Mouse (Mus musculus): ENCODE measurements around the gene Fam189a1. TPM values are rescaled to one million over a fixed set of nuclear protein-coding genes. Genes with fewer than 3 reads are reported as not detected.

The Fam189a1 gene
- polyA plus RNA-seq, 1 experiment from 2014 or later = 1.3 TPM

DNA sequence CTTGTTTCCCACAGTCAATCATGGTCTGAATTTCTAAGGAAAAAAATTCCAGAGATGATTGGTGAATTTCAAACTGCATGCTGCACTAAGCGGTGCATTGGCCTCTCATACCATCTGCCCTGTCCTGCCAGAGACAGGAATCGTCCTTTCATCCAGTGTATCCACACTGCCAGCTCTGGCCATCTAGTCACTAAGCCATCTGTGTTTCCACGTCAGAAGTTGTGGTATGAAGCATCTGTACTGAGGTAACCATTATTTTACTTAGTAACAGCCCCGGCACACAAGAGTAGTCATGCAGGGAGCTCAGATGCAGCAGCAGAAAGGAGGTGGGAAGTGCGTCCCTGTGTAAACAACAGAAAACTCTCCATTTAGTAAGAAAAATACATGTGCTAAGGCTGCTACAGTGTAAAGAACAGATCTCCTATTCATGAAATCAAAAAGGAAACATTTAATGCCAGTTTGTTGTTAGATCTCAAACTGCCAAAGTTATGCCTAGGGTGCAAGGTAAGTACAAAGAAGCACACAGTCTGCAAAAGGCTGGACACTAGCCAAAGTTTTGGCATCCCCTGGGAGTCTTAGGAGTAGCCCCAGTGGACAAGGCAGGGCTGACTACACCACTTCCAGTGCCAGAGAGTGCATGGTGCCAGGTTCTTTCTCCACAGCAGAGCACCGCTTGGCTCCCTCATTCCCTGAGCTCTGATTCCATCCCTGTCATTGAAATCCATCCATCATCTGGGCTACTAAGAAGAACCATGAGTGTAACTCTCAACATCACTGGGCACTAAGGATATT lies 14.3 kb downstream of the Fam189a1 start:
- Histone ChIP-seq H3K27ac (replicated peaks) (no peak overlapping the region), H3K36me3 (no peaks in the 10 kb centered on the region), H3K4me1 (peaks cover 6% of the 10 kb centered on the region), H3K27me3 (ENCODE audit: low read depth, poor library complexity, severe bottlenecking) (no peaks in the 10 kb centered on the region), H3K4me3 (no peak overlapping the region), H3K9me3 (replicated peaks) (no peaks in the 10 kb centered on the region)
- 65% methylated on average over 6 of the region's 6 CpGs for whole genome bisulfite sequencing
- DNase-seq (ENCODE audit: low spot score) = no peak

DNA sequence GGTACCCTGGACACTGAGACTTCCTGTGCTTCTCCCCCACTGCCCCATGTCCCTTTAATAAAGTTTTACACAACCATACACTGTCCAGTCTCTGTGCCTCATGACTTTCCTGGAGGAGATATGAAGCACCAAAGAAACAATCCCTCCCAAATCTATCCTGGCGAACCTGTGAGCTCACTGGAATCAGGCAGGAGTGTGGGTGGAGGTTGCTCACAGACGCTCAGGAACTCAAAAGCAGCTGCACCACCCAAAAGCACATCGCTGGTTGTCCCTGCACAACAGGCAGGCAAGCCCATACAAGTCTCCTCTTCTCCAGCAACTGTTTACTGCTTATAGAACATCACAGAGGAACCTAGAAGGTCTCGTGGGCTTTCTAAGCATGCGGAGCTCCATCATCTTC lies 15.5 kb downstream of the Fam189a1 start:
- DNase-seq (ENCODE audit: low spot score) = no peak
- Histone ChIP-seq H3K9me3 (replicated peaks) (no peaks in the 10 kb centered on the region), H3K36me3 (no peaks in the 10 kb centered on the region), H3K4me3 (no peak overlapping the region), H3K27ac (replicated peaks) (no peak overlapping the region), H3K4me1 (peaks cover 6% of the 10 kb centered on the region), H3K27me3 (ENCODE audit: low read depth, poor library complexity, severe bottlenecking) (no peaks in the 10 kb centered on the region)
- WGBS = 84% methylated on average over 5 of the region's 5 CpGs

GRCm38 (mm10) chr7:65140099-65140498 lies 16.3 kb downstream of the Fam189a1 start:
- H3K9me3 ChIP-seq (replicated peaks) = no peaks in the 10 kb centered on the region
- 85% methylated on average over 5 of the region's 5 CpGs for WGBS
- no peak for DNase-seq (ENCODE audit: low spot score)
- no peaks in the 10 kb centered on the region for H3K36me3 ChIP-seq
- no peak overlapping the region for H3K27ac ChIP-seq (replicated peaks)
- no peaks in the 10 kb centered on the region for H3K27me3 ChIP-seq (ENCODE audit: low read depth, poor library complexity, severe bottlenecking)
- no peak overlapping the region for H3K4me3 ChIP-seq
- H3K4me1 ChIP-seq = peaks cover 5% of the 10 kb centered on the region

DNA sequence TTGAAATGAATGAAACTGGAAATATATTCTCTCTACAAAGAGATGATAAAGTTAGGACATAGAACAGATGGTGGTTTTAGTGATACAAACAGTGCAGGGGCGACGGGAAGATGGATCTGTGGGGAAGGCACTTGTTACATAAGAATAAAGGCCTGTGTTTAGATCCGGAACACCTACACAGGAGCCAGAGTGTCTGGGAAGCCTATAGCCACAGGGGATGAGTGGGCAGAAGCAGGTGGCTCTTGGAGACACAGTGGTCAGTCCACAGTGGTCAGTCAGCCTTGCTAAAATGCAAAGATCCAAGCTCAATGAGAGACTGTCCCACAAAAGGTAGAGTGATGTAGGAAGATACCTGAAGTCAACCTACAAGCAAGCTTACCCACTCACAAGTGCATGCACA lies 32.6 kb downstream of the Fam189a1 start:
- Histone ChIP-seq H3K4me3 (no peak overlapping the region), H3K27ac (replicated peaks) (no peak overlapping the region), H3K36me3 (no peaks in the 10 kb centered on the region), H3K9me3 (replicated peaks) (no peaks in the 10 kb centered on the region), H3K27me3 (ENCODE audit: low read depth, poor library complexity, severe bottlenecking) (no peaks in the 10 kb centered on the region), H3K4me1 (no peaks in the 10 kb centered on the region)
- no peak for DNase-seq (ENCODE audit: low spot score)
- 87% methylated on average over 3 of the region's 3 CpGs for WGBS

- no peaks in the 10 kb centered on the region for H3K36me3 ChIP-seq
- no peaks in the 10 kb centered on the region for H3K9me3 ChIP-seq (replicated peaks)
- WGBS = 93% methylated on average over 7 of the region's 7 CpGs
- H3K4me1 ChIP-seq = no peaks in the 10 kb centered on the region
- H3K27ac ChIP-seq (replicated peaks) = no peak overlapping the region
- H3K27me3 ChIP-seq (ENCODE audit: low read depth, poor library complexity, severe bottlenecking) = no peaks in the 10 kb centered on the region
- H3K4me3 ChIP-seq = no peak overlapping the region
- DNase-seq (ENCODE audit: low spot score) = no peak
Observed at GRCm38 (mm10) chr7:65116903-65117302, 39.5 kb downstream of the Fam189a1 start.

GRCm38 (mm10) chr7:65115366-65115765 lies 41.0 kb downstream of the Fam189a1 start:
- Histone ChIP-seq H3K4me3 (no peak overlapping the region), H3K36me3 (no peaks in the 10 kb centered on the region), H3K9me3 (replicated peaks) (no peaks in the 10 kb centered on the region), H3K27me3 (ENCODE audit: low read depth, poor library complexity, severe bottlenecking) (no peaks in the 10 kb centered on the region), H3K27ac (replicated peaks) (no peak overlapping the region), H3K4me1 (no peaks in the 10 kb centered on the region)
- no peak for DNase-seq (ENCODE audit: low spot score)
- 86% methylated on average over 3 of the region's 3 CpGs for WGBS

DNA sequence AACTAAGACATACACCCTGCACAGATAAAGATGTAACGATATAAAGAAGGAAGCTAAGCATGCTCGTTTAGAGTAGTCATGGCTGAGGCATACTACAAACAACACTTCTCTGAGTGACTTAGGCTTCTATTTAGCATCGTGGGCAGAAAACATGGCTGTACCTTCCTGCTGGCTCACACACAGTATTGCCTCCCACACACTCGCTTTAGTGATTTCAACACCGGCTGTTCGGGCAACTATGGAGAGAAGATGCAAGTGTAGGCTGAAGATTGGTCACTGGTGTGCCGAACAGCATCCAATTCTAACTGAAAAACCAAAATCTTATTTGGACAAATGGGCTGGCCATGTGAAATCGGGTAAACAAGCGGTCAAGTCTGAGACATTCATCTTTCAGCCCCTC lies 44.7 kb downstream of the Fam189a1 start:
- no peak for DNase-seq (ENCODE audit: low spot score)
- 0 out of 2 replicates have a peak, but pooled peaks cover 2% of the 10 kb centered on the region for H3K9me3 ChIP-seq (replicated peaks)
- H3K27ac ChIP-seq (replicated peaks) = no peak overlapping the region
- H3K4me3 ChIP-seq = no peak overlapping the region
- no peaks in the 10 kb centered on the region for H3K27me3 ChIP-seq (ENCODE audit: low read depth, poor library complexity, severe bottlenecking)
- no peaks in the 10 kb centered on the region for H3K4me1 ChIP-seq
- no peaks in the 10 kb centered on the region for H3K36me3 ChIP-seq
- WGBS = 91% methylated on average over 9 of the region's 9 CpGs

DNA sequence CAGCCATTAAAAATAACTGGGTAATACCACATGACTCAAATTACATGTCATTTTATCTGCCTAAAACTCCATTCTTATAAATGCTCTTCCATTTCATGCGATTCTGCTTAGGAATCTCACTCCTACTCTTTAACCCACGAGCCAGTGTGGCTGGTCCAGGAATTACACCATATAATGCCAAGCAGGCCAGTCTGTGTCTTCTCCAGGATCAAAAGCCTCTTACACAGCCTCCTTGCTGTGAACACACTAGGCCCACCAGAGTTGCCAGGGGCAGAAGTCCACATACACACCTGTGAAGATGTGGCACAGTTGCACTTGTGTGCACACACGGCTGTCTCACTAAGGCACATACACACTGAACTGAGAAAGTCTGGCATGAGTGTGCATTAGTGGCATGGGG lies 50.8 kb downstream of the Fam189a1 start:
- H3K36me3 ChIP-seq = no peaks in the 10 kb centered on the region
- H3K27ac ChIP-seq (replicated peaks) = no peak overlapping the region
- H3K9me3 ChIP-seq (replicated peaks) = 0 out of 2 replicates have a peak, but pooled peaks cover 2% of the 10 kb centered on the region
- no peak for DNase-seq (ENCODE audit: low spot score)
- WGBS = 91% methylated on average over 3 of the region's 3 CpGs
- H3K4me1 ChIP-seq = no peaks in the 10 kb centered on the region
- H3K4me3 ChIP-seq = no peak overlapping the region
- no peaks in the 10 kb centered on the region for H3K27me3 ChIP-seq (ENCODE audit: low read depth, poor library complexity, severe bottlenecking)

DNA sequence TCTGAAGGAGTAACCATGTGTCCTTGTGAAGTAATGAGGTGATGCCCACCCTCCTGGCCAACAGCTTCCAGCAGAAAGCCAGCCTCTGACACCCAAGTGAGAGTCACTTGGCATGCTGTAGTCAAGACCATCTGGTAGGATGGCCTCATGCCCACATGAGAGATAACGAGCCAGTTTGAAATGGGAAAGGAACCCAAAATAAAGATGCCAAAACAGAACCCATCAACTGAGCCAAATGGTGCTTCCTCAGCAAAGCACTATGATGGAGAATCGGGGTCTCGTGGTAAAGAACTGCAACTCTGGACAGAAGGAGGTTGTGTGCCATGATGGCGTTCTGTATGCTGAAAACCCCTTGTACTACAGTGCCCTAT lies 51.3 kb downstream of the Fam189a1 start:
- Histone ChIP-seq H3K9me3 (replicated peaks) (0 out of 2 replicates have a peak, but pooled peaks cover 2% of the 10 kb centered on the region), H3K36me3 (no peaks in the 10 kb centered on the region), H3K4me1 (no peaks in the 10 kb centered on the region), H3K27me3 (ENCODE audit: low read depth, poor library complexity, severe bottlenecking) (no peaks in the 10 kb centered on the region), H3K4me3 (no peak overlapping the region), H3K27ac (replicated peaks) (no peak overlapping the region)
- WGBS = 93% methylated on average over 4 of the region's 4 CpGs
- no peak for DNase-seq (ENCODE audit: low spot score)

GRCm38 (mm10) chr7:65104207-65105096 lies 51.9 kb downstream of the Fam189a1 start:
- no peak for DNase-seq (ENCODE audit: low spot score)
- no peak overlapping the region for H3K4me3 ChIP-seq
- no peak overlapping the region for H3K27ac ChIP-seq (replicated peaks)
- no peaks in the 10 kb centered on the region for H3K36me3 ChIP-seq
- H3K27me3 ChIP-seq (ENCODE audit: low read depth, poor library complexity, severe bottlenecking) = no peaks in the 10 kb centered on the region
- WGBS = 92% methylated on average over 17 of the region's 17 CpGs
- H3K4me1 ChIP-seq = no peaks in the 10 kb centered on the region
- H3K9me3 ChIP-seq (replicated peaks) = no peaks in the 10 kb centered on the region

GRCm38 (mm10) chr7:65101661-65102060 lies 54.7 kb downstream of the Fam189a1 start:
- no peak overlapping the region for H3K27ac ChIP-seq (replicated peaks)
- no peaks in the 10 kb centered on the region for H3K36me3 ChIP-seq
- no peaks in the 10 kb centered on the region for H3K4me1 ChIP-seq
- no peak for DNase-seq (ENCODE audit: low spot score)
- whole genome bisulfite sequencing = 97% methylated on average over 2 of the region's 2 CpGs
- H3K4me3 ChIP-seq = no peak overlapping the region
- no peaks in the 10 kb centered on the region for H3K9me3 ChIP-seq (replicated peaks)
- no peaks in the 10 kb centered on the region for H3K27me3 ChIP-seq (ENCODE audit: low read depth, poor library complexity, severe bottlenecking)

- Histone ChIP-seq H3K27ac (replicated peaks) (no peak overlapping the region), H3K4me1 (no peaks in the 10 kb centered on the region), H3K9me3 (replicated peaks) (no peaks in the 10 kb centered on the region), H3K4me3 (no peak overlapping the region), H3K27me3 (ENCODE audit: low read depth, poor library complexity, severe bottlenecking) (no peaks in the 10 kb centered on the region), H3K36me3 (no peaks in the 10 kb centered on the region)
- 90% methylated on average over 14 of the region's 14 CpGs for WGBS
- DNase-seq (ENCODE audit: low spot score) = no peak
Observed at GRCm38 (mm10) chr7:65097708-65098107, 58.7 kb downstream of the Fam189a1 start.

GRCm38 (mm10) chr7:65095631-65096107 lies 60.7 kb downstream of the Fam189a1 start:
- Histone ChIP-seq H3K27ac (replicated peaks) (no peak overlapping the region), H3K36me3 (no peaks in the 10 kb centered on the region), H3K9me3 (replicated peaks) (no peaks in the 10 kb centered on the region), H3K4me1 (no peaks in the 10 kb centered on the region), H3K27me3 (ENCODE audit: low read depth, poor library complexity, severe bottlenecking) (no peaks in the 10 kb centered on the region), H3K4me3 (no peak overlapping the region)
- WGBS = 54% methylated on average over 5 of the region's 5 CpGs
- DNase-seq (ENCODE audit: low spot score) = no peak
